Mouse (Mus musculus): ENCODE data around the gene Zmat5. TPM values are rescaled to one million over a fixed set of nuclear protein-coding genes. Genes with fewer than 3 reads are reported as not detected.

The Zmat5 gene
- polyA plus RNA-seq, 1 experiment, result 5.8 TPM

DNA sequence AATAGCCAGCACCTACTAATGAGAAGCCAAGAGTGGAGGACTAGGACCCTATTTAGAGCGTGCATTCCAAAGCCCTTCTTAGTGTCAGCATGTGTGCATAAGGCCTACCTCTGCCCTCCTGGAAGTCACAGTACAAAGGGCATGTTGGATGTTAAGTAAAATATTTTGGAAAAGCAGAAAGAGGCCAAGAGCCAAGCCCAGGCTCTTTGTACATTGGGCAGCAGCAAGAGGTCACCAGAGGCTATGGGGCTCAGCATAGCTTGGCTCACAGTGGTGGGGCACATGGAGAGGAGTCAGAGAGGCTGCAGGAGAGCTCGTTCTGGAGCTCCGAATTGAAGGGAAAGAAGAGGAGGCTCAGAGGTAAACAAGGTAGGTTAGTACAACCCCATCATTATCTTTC is 17.5 kb upstream of the Zmat5 start:
- Histone ChIP-seq H3K9me3 (ENCODE audit: control insufficient read depth, low read length) (no peaks in the 10 kb centered on the region), H3K36me3 (ENCODE audit: control insufficient read depth) (peaks cover 30% of the 10 kb centered on the region)

DNA sequence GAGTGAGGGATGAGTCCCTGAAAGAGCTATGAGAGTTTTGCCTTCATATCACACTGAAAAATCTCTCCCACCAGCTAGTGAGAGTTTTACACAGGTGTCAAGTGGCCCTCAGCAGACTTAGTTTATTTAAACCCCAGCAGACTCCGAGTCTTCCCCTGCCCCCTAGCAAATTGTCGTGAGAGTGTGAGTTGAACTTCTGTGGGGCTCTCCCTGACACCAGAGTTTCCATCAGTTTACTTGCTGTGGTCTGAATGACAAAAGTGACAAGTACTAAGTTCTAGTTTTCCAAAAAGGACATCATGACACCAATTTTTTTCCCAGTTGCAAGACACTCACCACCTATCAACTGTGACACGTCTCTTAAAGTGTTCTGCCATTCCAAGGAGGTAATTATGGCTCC is 16.6 kb upstream of the Zmat5 start:
- no peaks in the 10 kb centered on the region for H3K9me3 ChIP-seq (ENCODE audit: control insufficient read depth, low read length)
- H3K36me3 ChIP-seq (ENCODE audit: control insufficient read depth), result peaks cover 22% of the 10 kb centered on the region
- H3K4me3 ChIP-seq (replicated peaks), result no peak overlapping the region
- peaks cover 2% of the 10 kb centered on the region; the same call in 1 of the 2 replicates for H3K27me3 ChIP-seq (ENCODE audit: control insufficient read depth)
- TF ChIP-seq TAL1 (IDR thresholded peaks at IDR 0.05; ENCODE audit: low read length) (no peak), GATA1 (IDR thresholded peaks at IDR 0.05; ENCODE audit: low read length) (no peak)
- peaks cover 2% of the 10 kb centered on the region for H3K4me1 ChIP-seq (ENCODE audit: control insufficient read depth)

More for the DNA sequence above, 17.5 kb upstream of the Zmat5 start:
- no peak overlapping the region for H3K4me3 ChIP-seq (replicated peaks)
- H3K4me1 ChIP-seq (ENCODE audit: control insufficient read depth), result peaks cover 2% of the 10 kb centered on the region
- TF ChIP-seq GATA1 (IDR thresholded peaks at IDR 0.05; ENCODE audit: low read length) (no peak), TAL1 (IDR thresholded peaks at IDR 0.05; ENCODE audit: low read length) (no peak)
- H3K27me3 ChIP-seq (ENCODE audit: control insufficient read depth), result peaks cover 2% of the 10 kb centered on the region; the same call in 1 of the 2 replicates

DNA sequence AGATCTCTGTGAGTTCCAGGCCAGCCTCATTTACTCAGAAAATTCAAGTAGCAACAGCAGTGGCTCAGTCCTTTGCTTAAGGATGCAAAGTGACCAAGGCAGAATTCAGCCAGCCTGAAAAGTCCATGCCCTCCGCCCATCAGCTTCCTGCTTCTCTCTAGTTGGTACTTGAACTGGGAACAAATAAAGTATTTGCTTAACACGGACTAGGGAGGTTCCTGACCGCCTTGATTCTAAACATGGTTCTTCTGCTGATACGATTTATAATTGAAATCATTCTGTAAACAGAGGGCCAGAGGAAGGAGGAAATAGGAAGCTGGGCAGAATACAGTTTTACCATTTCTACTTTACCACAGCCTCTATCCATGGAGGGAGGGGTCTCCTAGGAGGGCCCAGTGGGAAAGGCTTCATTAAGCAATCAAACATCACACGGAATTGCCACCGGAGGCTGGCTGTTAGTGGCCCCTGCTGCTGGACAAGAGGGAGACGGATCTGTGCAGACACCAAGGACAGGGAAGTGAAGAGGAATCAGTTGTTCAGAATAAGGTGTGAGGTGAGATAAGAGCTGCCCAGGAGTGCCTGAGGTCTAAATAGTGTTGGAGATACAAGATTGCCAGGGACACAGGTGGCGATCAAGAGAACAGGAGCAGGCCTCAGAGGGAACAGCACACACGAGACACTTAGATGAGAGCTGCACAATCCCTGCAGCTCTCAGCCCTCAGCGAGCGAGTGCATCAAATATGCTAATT is 15.7 kb upstream of the Zmat5 start:
- TF ChIP-seq TAL1 (IDR thresholded peaks at IDR 0.05; ENCODE audit: low read length) (no peak), GATA1 (IDR thresholded peaks at IDR 0.05; ENCODE audit: low read length) (no peak)
- Histone ChIP-seq H3K27me3 (ENCODE audit: control insufficient read depth) (peaks cover 2% of the 10 kb centered on the region; the same call in 1 of the 2 replicates), H3K9me3 (ENCODE audit: control insufficient read depth, low read length) (no peaks in the 10 kb centered on the region), H3K4me3 (replicated peaks) (no peak overlapping the region), H3K36me3 (ENCODE audit: control insufficient read depth) (peaks cover 12% of the 10 kb centered on the region), H3K4me1 (ENCODE audit: control insufficient read depth) (no peaks in the 10 kb centered on the region; the same call in none of the 2 replicates)

GRCm38 (mm10) chr11:4690353-4690752 is 14.1 kb upstream of the Zmat5 start:
- Histone ChIP-seq H3K4me1 (ENCODE audit: control insufficient read depth) (no peaks in the 10 kb centered on the region; the same call in none of the 2 replicates), H3K27me3 (ENCODE audit: control insufficient read depth) (peaks cover 2% of the 10 kb centered on the region), H3K9me3 (ENCODE audit: control insufficient read depth, low read length) (peaks cover 6% of the 10 kb centered on the region), H3K4me3 (replicated peaks) (no peak overlapping the region), H3K36me3 (ENCODE audit: control insufficient read depth) (no peaks in the 10 kb centered on the region)
- TF ChIP-seq GATA1 (IDR thresholded peaks at IDR 0.05; ENCODE audit: low read length), result no peak

DNA sequence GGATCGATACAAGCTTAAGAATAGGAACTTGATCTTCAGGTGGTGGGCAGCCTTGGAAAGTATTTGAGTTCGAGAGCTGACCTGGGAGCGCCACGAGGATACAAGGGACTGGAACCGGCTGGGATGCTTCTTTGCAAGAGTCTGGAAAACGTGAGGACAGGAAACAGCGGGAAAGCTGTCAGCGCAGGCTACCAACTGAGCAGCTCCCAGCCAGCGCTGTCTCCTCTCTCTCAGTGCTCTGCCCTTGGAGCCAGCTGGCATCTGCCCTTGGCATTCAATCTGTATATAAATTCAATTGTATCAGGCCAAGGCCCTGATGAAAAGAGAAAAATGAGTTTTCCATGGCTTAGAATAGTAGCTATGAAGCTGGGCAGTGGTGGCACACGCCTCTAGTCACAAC is 13.3 kb upstream of the Zmat5 start:
- H3K36me3 ChIP-seq (ENCODE audit: control insufficient read depth), result no peaks in the 10 kb centered on the region
- H3K27me3 ChIP-seq (ENCODE audit: control insufficient read depth), result peaks cover 2% of the 10 kb centered on the region
- TF ChIP-seq TAL1 (IDR thresholded peaks at IDR 0.05; ENCODE audit: low read length) (no peak), GATA1 (IDR thresholded peaks at IDR 0.05; ENCODE audit: low read length) (no peak)
- H3K4me1 ChIP-seq (ENCODE audit: control insufficient read depth), result no peaks in the 10 kb centered on the region; the same call in none of the 2 replicates
- H3K4me3 ChIP-seq (replicated peaks), result no peak overlapping the region
- H3K9me3 ChIP-seq (ENCODE audit: control insufficient read depth, low read length), result peaks cover 6% of the 10 kb centered on the region

GRCm38 (mm10) chr11:4692162-4692561 is 12.3 kb upstream of the Zmat5 start:
- H3K4me1 ChIP-seq (ENCODE audit: control insufficient read depth), result peaks cover 1% of the 10 kb centered on the region
- TF ChIP-seq GATA1 (IDR thresholded peaks at IDR 0.05; ENCODE audit: low read length), result no peak
- TF ChIP-seq TAL1 (IDR thresholded peaks at IDR 0.05; ENCODE audit: low read length), result no peak
- no peaks in the 10 kb centered on the region for H3K36me3 ChIP-seq (ENCODE audit: control insufficient read depth)
- H3K4me3 ChIP-seq (replicated peaks), result no peak overlapping the region
- peaks cover 6% of the 10 kb centered on the region for H3K9me3 ChIP-seq (ENCODE audit: control insufficient read depth, low read length)
- H3K27me3 ChIP-seq (ENCODE audit: control insufficient read depth), result peaks cover 2% of the 10 kb centered on the region

DNA sequence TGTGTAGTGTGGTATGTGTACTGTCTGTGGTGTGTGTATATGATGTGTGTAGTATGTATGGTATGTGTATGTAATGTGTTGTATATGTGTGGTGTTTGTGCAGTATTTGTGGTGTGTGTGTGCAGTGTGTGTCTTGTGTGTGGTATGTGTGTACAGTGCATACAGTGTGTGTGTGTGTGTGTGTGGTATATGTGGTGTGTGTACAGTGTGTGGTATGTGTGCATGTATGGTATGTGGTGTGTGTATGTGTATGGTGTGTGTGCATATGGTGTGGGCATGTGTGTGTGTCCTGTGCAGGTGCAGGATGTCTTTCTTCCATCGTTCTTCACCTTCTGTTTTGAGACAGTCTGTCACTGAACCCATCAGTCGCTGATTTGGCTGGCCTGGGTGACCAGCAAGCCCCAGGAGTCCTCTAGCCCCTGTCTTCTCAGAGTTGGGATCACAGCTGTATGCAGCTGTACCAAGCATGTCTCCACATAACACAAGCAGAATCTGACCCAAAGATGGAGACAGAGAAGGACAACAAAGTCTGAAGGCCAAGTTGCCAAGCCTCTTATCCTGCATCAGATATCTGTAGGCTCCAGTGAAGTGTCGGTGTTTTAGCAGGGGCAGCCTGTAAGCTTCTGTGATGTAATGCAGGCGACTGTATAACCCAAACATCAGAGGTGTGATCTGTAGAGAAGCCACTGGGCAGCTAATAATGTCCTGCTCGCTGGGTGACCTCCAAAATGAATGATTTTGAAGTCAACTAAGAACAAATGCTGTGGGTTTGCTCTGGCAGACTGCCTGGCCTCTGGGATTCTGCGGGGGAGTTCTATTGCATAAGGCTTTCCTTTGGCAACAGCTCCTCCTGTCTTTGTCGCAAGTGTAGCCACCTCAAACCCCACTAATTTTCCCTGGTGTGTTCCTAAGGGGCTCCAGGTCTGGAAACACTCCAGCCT is 7.2 kb upstream of the Zmat5 start:
- TF ChIP-seq GATA1 (IDR thresholded peaks at IDR 0.05; ENCODE audit: low read length), result no peak
- no peak for TF ChIP-seq TAL1 (IDR thresholded peaks at IDR 0.05; ENCODE audit: low read length)
- peaks cover 6% of the 10 kb centered on the region for H3K4me1 ChIP-seq (ENCODE audit: control insufficient read depth)
- no peak overlapping the region for H3K4me3 ChIP-seq (replicated peaks)
- H3K36me3 ChIP-seq (ENCODE audit: control insufficient read depth), result peaks cover 27% of the 10 kb centered on the region
- peaks cover 6% of the 10 kb centered on the region for H3K9me3 ChIP-seq (ENCODE audit: control insufficient read depth, low read length)
- H3K27me3 ChIP-seq (ENCODE audit: control insufficient read depth), result no peaks in the 10 kb centered on the region; the same call in 1 of the 2 replicates

DNA sequence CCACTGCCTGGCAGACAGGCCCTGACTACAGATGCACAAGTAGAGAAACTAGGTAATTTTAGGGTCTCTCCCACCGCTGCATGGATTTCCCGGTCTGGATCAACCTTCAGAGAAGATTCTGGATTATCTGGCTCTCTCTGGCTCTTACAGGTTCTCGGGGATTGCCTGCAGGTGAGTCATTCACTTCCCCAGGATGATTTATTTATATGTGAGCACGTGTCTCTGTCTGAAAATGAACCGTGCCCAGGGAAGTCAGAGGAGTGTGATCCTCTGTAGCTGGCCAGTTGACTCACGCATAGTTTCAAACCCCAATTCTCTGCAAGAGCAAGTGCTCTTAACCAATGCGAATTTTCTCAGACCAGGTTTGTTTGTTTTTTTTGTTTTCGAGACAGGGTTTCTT is 3.8 kb upstream of the Zmat5 start:
- Histone ChIP-seq H3K4me3 (replicated peaks) (no peak overlapping the region), H3K36me3 (ENCODE audit: control insufficient read depth) (peaks cover 32% of the 10 kb centered on the region), H3K4me1 (ENCODE audit: control insufficient read depth) (peaks cover 26% of the 10 kb centered on the region), H3K27me3 (ENCODE audit: control insufficient read depth) (no peaks in the 10 kb centered on the region), H3K9me3 (ENCODE audit: control insufficient read depth, low read length) (no peaks in the 10 kb centered on the region)
- TF ChIP-seq TAL1 (IDR thresholded peaks at IDR 0.05; ENCODE audit: low read length) (no peak), GATA1 (IDR thresholded peaks at IDR 0.05; ENCODE audit: low read length) (no peak)

DNA sequence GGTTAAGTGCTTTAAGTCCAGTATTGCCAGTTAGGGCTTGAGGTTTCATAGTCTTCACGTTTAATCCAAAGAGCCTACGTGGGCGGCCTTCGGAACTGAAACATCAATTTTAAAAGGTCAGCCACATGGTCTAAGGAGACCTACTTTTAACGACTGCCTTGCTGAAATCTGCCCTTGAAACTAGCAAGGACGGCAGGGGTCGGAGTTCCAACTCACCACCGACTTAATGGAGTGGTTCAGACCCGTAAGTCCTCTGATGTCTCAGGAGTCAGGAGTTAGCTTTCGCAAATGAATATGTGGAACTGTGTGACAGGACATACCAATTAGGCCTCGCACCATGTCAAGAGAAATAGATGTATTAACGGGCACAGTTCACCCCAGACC is 798 bp upstream of the Zmat5 start:
- Histone ChIP-seq H3K4me3 (replicated peaks) (peak overlapping the region; percentile 68), H3K27me3 (ENCODE audit: control insufficient read depth) (no peaks in the 10 kb centered on the region), H3K4me1 (ENCODE audit: control insufficient read depth) (peaks cover 26% of the 10 kb centered on the region), H3K9me3 (ENCODE audit: control insufficient read depth, low read length) (no peaks in the 10 kb centered on the region), H3K36me3 (ENCODE audit: control insufficient read depth) (peaks cover 32% of the 10 kb centered on the region)
- TF ChIP-seq GATA1 (IDR thresholded peaks at IDR 0.05; ENCODE audit: low read length) (no peak), TAL1 (IDR thresholded peaks at IDR 0.05; ENCODE audit: low read length) (no peak)
